Mouse (Mus musculus) heart, adult 2 months (tissue): ENCODE data around the gene Il15ra. TPM values are rescaled to one million over a fixed set of nuclear protein-coding genes. Genes with fewer than 3 reads are reported as not detected.

Source experiments
- DNase-seq, 2 experiments: peaks; one replicate each; pipeline ENCODE4 v3.0.0; 2021
- H3K27ac ChIP-seq: fragments of 200-600 bp; 2 replicates; pipeline ENCODE4 v1.8.1; 2022
- H3K27me3 ChIP-seq: fragments of 200-500 bp; 2 replicates; pipeline ENCODE4 v1.6.1; 2012; ENCODE audit warnings: mild to moderate bottlenecking, low read length, inconsistent platforms, mixed read lengths; ENCODE audit not compliant: control insufficient read depth, insufficient read depth
- H3K36me3 ChIP-seq: fragments of 200-500 bp; 2 replicates; pipeline ENCODE4 v1.6.1; 2012; ENCODE audit warnings: low read length, inconsistent platforms; ENCODE audit not compliant: control insufficient read depth, insufficient read depth
- H3K4me1 ChIP-seq: fragments of 200-500 bp; 2 replicates; pipeline ENCODE4 v1.6.1; 2011; ENCODE audit warnings: low read length; ENCODE audit not compliant: control insufficient read depth, insufficient read depth
- H3K4me3 ChIP-seq: fragments of 200-600 bp; 2 replicates; pipeline ENCODE4 v1.8.1; 2022
- H3K79me2 ChIP-seq: fragments of 200-500 bp; replicated peaks from 2 replicates; pipeline ENCODE4 v1.6.1; 2012; ENCODE audit warnings: mild to moderate bottlenecking, inconsistent platforms, low read length, moderate library complexity, mixed read lengths; ENCODE audit not compliant: control insufficient read depth, insufficient read depth
- H3K9ac ChIP-seq: fragments of 200-500 bp; 2 replicates; pipeline ENCODE4 v1.6.1; 2012; ENCODE audit warnings: low read depth, mild to moderate bottlenecking, control low read depth, inconsistent platforms, low read length, mixed read lengths
- CTCF ChIP-seq: fragments of 200-600 bp; IDR thresholded peaks from 2 replicates; pipeline ENCODE4 v1.8.1; 2022; ENCODE audit warnings: antibody characterized with exemption, mild to moderate bottlenecking, moderate library complexity
- EP300 ChIP-seq: fragments of 200-500 bp; IDR thresholded peaks from 2 replicates; pipeline ENCODE4 v1.6.1; 2011; ENCODE audit warnings: low read depth, low read length, control low read depth; ENCODE audit not compliant: insufficient read depth
- POLR2A ChIP-seq: fragments of 200-500 bp; IDR thresholded peaks from 2 replicates; pipeline ENCODE4 v1.6.1; 2011; ENCODE audit warnings: mild to moderate bottlenecking, low read depth, low read length, control low read depth; ENCODE audit not compliant: insufficient read depth
- WGBS: fragments of 180-500 bp; shearing (Covaris S2); methylation state at CpG from one replicate; pipeline ENCODE4 v1.1.7; 2018; 5-methylcytosine and 5-hydroxymethylcytosine counted together
- intact Hi-C: fragments of 180-260 bp; cut with DNase I; formaldehyde crosslinking; loops from one replicate; pipeline ENCODE4 v1.15.1; 2025
- polyA plus RNA-seq: library from polyadenylated mRNA; depleted of rRNA; stranded (reverse); fragments of >200 nt; gene quantifications from 2 replicates; pipeline ENCODE4 v1.2.3, GENCODE M21; 2012
- total RNA-seq, 2 experiments: library from RNA; stranded (reverse); gene quantifications; 2 replicates each; pipeline ENCODE4 v1.2.3; 2021

Il15ra gene
- total and polyA plus RNA-seq, 3 experiments: 24.4 to 35.3 (median 31.2) TPM

- intact Hi-C loops: no loop called here
- Histone ChIP-seq H3K27ac (no peak overlapping the region), H3K9ac (no peak overlapping the region), H3K36me3 (peaks cover 5% of the 10 kb centered on the region), H3K27me3 (no peaks in the 10 kb centered on the region), H3K79me2 (no peaks in the 10 kb centered on the region), H3K4me1 (no peaks in the 10 kb centered on the region), H3K4me3 (no peak overlapping the region)
- no peak for DNase-seq
- 67% methylated on average over 3 of the region's 3 CpGs for WGBS
- TF ChIP-seq EP300: no peak
- TF ChIP-seq CTCF: no peak
- no peak for TF ChIP-seq POLR2A
Observed at GRCm38 (mm10) chr2:11729091-11729490, 24.0 kb downstream of the Il15ra start.

- no peaks in the 10 kb centered on the region for H3K27me3 ChIP-seq
- TF ChIP-seq EP300 (no peak), POLR2A (no peak), CTCF (no peak)
- H3K27ac ChIP-seq: no peak overlapping the region
- no peaks in the 10 kb centered on the region for H3K79me2 ChIP-seq
- no peak overlapping the region for H3K4me3 ChIP-seq
- H3K4me1 ChIP-seq: no peaks in the 10 kb centered on the region
- WGBS: 68% methylated on average over 5 of the region's 5 CpGs
- intact Hi-C loops: no loop called here
- no peak for DNase-seq
- no peak overlapping the region for H3K9ac ChIP-seq
- peaks cover 4% of the 10 kb centered on the region for H3K36me3 ChIP-seq
Observed at GRCm38 (mm10) chr2:11732978-11733377, 27.9 kb downstream of the Il15ra start.

DNA sequence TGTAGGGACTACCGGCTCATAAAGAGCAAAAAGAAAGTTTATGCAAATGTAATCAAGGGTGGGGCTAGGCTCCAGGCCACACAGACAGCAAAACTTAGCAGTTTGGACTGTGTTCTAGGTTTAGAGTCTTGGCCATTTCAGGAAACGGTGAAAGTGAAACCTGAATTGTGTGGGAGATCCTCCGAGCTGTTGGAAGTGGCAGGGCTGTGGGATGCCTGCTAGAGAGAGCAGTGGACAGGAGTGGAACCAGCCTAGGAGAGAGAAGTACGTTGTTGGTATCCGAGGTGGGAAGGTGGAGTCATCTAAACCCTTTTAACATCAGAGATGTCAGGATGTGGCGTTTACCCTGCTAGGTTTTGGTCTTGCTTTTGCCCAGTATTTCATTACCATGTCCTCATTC, 30.8 kb downstream of the Il15ra start:
- H3K36me3 ChIP-seq: peaks cover 2% of the 10 kb centered on the region; the same call in 1 of the 2 replicates
- H3K4me3 ChIP-seq: no peak overlapping the region
- DNase-seq: no peak
- H3K9ac ChIP-seq: no peak overlapping the region
- H3K4me1 ChIP-seq: no peaks in the 10 kb centered on the region
- WGBS: 76% methylated on average over 6 of the region's 6 CpGs
- no peaks in the 10 kb centered on the region for H3K79me2 ChIP-seq
- H3K27ac ChIP-seq: no peak overlapping the region
- TF ChIP-seq CTCF (no peak), POLR2A (no peak), EP300 (no peak)
- H3K27me3 ChIP-seq: no peaks in the 10 kb centered on the region
- intact Hi-C loops: no loop called here

DNA sequence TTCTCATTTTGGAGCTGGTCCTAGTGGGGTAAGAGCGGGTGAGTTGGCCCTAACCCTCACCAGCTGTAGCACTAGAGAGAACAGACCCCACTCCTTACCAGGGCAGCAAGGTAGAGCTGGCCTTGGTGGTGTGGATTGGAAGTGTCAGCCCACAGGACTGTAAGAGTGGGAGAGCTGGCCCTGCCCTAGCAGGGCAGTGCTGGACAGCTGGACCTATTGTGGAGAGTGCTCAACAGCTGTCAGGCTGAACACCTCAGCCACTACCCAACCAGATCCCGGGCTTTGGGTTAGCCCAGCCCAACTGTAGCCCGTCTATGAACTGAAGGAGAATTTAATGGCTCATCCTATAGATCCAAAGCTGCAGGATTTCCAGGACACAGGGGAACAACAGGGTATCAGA, 33.7 kb downstream of the Il15ra start:
- H3K27ac ChIP-seq: no peak overlapping the region
- H3K36me3 ChIP-seq: no peaks in the 10 kb centered on the region; the same call in 1 of the 2 replicates
- 93% methylated on average over 3 of the region's 3 CpGs for WGBS
- no peak overlapping the region for H3K9ac ChIP-seq
- H3K79me2 ChIP-seq: no peaks in the 10 kb centered on the region
- TF ChIP-seq POLR2A (no peak), CTCF (no peak), EP300 (no peak)
- H3K27me3 ChIP-seq: no peaks in the 10 kb centered on the region
- H3K4me3 ChIP-seq: no peak overlapping the region
- no peak for DNase-seq
- no peaks in the 10 kb centered on the region for H3K4me1 ChIP-seq
- intact Hi-C loops: no loop called here

- no peaks in the 10 kb centered on the region; the same call in 1 of the 2 replicates for H3K36me3 ChIP-seq
- H3K4me1 ChIP-seq: no peaks in the 10 kb centered on the region
- TF ChIP-seq CTCF (no peak), POLR2A (no peak), EP300 (no peak)
- H3K4me3 ChIP-seq: no peak overlapping the region
- WGBS: 93% methylated on average over 4 of the region's 4 CpGs
- no peak for DNase-seq
- no peak overlapping the region for H3K27ac ChIP-seq
- intact Hi-C loops: no loop called here
- no peaks in the 10 kb centered on the region for H3K79me2 ChIP-seq
- no peaks in the 10 kb centered on the region for H3K27me3 ChIP-seq
- no peak overlapping the region for H3K9ac ChIP-seq
Observed at GRCm38 (mm10) chr2:11739516-11740051, 34.5 kb downstream of the Il15ra start.

DNA sequence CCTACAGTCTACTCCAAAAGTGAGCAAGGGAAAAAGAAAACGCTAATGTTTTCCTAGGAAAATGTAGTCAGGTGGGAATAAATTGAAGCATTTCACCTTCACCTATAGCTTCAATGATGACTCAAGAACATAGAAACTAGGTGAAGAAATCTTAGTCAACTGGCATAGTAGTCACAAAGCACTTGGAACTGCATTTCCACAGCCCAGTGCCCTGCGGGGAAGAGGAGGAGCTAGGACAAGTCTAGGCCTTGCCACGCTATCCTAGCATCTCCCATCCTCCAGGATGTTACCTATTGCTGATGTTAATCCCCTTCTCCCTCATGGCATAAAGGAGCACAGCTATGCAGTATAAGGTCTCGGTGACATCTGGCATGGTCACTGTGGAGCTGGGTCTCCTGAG, 57.5 kb downstream of the Il15ra start:
- Histone ChIP-seq H3K27me3 (no peaks in the 10 kb centered on the region), H3K4me3 (no peak overlapping the region), H3K4me1 (peaks cover 3% of the 10 kb centered on the region), H3K27ac (no peak overlapping the region), H3K79me2 (0 out of 2 replicates have a peak, but pooled peaks cover 2% of the 10 kb centered on the region), H3K36me3 (peaks cover 18% of the 10 kb centered on the region), H3K9ac (no peak overlapping the region)
- DNase-seq: no peak
- TF ChIP-seq CTCF (no peak), POLR2A (no peak), EP300 (no peak)
- intact Hi-C loops: loop anchor here (5.0 kb wide), 1 partner anchor 45 kb away; no protein-coding TSS in a partner anchor
- 90% methylated on average over 4 of the region's 4 CpGs for WGBS
